Mouse (Mus musculus): ENCODE results near the gene Tecr. TPM values are rescaled to one million over a fixed set of nuclear protein-coding genes. Genes with fewer than 3 reads are reported as not detected.

Gene Tecr
- 913 and 1,191 TPM in 2 replicates for polyA plus RNA-seq (2012; rRNA removed)

DNA sequence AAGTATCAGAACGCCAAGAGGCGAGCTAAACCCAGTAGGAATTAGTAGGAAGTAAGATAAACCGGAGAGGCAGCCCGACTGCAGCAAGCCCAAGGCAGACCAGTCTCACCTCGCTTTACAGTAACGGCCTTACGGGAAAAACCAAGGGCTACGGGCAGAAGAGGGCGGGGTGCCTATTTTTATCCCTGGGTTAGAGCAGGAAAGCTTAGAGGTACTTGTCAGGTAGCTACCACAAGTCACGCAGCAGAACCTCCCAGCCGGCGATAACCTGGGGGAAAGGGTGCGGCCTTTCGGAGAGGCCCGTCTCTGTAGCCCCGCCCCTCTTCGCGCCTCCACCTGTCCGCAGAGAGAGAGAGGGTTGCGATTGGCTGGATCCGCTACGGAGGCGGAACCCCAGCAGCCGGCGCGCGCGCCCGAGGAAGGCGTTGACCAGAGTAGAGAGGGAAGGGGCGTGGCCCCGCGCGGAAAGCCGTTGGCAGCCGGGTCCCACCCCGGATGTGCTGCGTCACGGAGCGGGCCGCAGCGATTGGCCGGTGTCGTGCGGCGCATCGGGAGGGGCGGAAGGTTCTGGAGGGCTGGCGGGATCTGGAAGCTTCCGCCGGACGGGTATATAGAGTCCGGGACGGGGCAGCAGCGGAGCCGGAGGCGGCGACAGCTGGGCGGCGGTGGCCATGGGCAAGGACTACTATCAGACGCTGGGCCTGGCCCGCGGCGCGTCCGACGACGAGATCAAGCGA is at the start of gene Tecr, which contains the start of gene Dnajb1:
Gene Tecr (minus strand): TSS at position 311 of the 737 bp plus-strand sequence.
Gene Dnajb1 (plus strand): TSS at position 533 of the 737 bp plus-strand sequence.
- TF ChIP-seq CTCF (IDR thresholded peaks at IDR 0.05; ENCODE audit: borderline replicate concordance, extremely low read depth, insufficient read depth, insufficient read length) (no peak), POLR2A (IDR thresholded peaks at IDR 0.05; ENCODE audit: borderline replicate concordance, extremely low read depth, insufficient read depth, insufficient read length, poor library complexity, severe bottlenecking) (peak; percentile 93)
- peak; percentile 100 for DNase-seq (ENCODE audit: low read depth)

DNA sequence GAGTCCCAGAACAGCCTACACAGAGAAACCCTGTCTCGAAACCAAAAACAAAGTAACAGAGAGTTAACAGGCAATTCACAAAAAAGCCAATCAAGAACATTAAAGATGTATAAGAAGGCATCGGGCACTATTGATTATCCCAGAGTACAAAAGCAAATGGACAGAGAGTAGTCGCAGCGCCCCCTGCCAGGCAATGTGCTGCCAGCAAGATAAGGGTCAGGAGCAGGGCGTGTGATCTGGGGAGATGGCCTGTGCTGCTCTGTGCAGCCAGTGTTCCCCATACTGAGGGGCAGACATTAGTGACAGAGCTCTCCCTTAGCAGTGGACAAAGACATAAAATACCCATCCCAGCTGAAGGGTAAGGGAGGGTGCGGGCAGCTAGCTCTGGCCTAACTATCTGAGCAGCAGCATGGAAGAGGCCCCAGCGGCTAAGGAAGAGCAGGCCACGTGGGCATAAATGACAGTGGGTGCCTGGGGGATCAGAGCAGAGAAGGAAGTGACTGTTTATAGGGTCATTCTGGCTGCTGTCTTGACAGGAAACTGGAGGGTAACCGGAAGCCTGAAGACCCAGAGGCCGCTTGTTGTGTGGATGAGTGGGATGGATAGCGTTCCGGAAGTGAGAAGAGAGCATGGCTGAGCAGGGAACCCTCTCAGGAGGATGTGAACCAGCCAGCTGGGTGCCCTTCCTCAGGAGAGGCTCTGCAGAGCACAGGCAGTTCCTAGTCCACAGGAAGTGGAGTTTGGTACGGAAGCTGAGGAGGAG is 48.9 kb upstream of the Tecr start:
- no peak for DNase-seq (ENCODE audit: low read depth)

DNA sequence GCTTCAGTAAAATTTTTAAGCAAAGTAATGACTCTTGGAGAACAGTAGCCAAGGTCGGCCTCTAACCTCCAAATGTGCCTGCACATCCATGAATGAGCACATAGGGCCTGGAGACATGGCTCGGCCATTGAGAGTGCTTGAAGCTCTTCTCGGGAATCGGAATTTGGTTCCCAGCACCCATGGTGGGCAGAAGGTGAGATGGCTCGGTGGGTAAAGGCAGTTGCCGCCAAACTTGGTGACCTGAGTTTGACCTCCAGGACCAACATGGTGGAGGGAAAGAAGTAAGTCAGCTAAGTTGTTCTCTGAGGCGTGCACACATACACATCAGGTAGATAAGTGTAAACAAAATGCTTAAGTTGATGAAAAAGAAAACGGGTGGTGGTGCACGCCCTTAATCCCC is 48.3 kb upstream of the Tecr start:
- TF ChIP-seq CTCF (IDR thresholded peaks at IDR 0.05; ENCODE audit: borderline replicate concordance, extremely low read depth, insufficient read depth, insufficient read length) (no peak), POLR2A (IDR thresholded peaks at IDR 0.05; ENCODE audit: borderline replicate concordance, extremely low read depth, insufficient read depth, insufficient read length, poor library complexity, severe bottlenecking) (no peak)
- DNase-seq (ENCODE audit: low read depth) = no peak

More for the DNA sequence above, 48.9 kb upstream of the Tecr start:
- TF ChIP-seq CTCF (IDR thresholded peaks at IDR 0.05; ENCODE audit: borderline replicate concordance, extremely low read depth, insufficient read depth, insufficient read length) = peak; percentile 3; the same call in 1 of the 2 replicates
- TF ChIP-seq POLR2A (IDR thresholded peaks at IDR 0.05; ENCODE audit: borderline replicate concordance, extremely low read depth, insufficient read depth, insufficient read length, poor library complexity, severe bottlenecking) = no peak

DNA sequence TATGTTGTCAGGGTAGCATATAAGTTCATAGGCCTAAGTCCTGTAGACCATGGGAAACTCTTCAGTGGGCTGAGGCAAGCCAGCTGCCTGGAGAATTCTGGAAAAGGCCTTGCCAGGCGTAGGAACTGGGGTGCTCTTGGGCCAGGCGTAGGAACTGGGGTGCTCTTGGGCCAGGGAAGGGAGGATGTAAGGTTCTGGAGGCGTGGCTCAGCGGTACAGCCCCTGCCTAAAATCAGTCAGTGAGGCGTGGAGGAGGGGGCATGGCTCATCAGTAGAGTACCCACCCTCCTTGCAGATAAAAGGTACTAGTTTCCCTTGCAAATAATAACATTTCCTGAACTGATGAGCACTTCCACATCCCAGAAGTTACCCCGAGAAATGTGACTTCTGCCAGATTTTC is 47.0 kb upstream of the Tecr start:
- no peak for DNase-seq (ENCODE audit: low read depth)
- no peak for TF ChIP-seq CTCF (IDR thresholded peaks at IDR 0.05; ENCODE audit: borderline replicate concordance, extremely low read depth, insufficient read depth, insufficient read length)
- TF ChIP-seq POLR2A (IDR thresholded peaks at IDR 0.05; ENCODE audit: borderline replicate concordance, extremely low read depth, insufficient read depth, insufficient read length, poor library complexity, severe bottlenecking) = no peak

DNA sequence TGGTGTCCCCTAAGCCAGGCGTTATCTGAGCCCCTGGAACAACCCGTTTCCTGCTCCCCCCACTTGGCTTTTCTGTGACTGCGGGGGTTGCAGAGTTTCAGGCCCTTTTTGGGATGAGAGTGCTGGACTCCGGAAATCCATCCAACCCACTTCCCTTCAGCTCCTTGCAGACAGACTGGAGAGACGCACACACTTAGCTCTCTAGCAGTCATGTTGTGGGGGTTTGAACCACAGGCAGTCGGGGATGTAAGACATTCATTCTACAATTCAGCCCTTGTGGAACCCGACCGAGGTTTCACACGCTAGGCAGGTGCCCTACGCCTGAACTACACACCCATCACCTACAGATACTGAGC is 45.9 kb upstream of the Tecr start:
- DNase-seq (ENCODE audit: low read depth) = no peak

DNA sequence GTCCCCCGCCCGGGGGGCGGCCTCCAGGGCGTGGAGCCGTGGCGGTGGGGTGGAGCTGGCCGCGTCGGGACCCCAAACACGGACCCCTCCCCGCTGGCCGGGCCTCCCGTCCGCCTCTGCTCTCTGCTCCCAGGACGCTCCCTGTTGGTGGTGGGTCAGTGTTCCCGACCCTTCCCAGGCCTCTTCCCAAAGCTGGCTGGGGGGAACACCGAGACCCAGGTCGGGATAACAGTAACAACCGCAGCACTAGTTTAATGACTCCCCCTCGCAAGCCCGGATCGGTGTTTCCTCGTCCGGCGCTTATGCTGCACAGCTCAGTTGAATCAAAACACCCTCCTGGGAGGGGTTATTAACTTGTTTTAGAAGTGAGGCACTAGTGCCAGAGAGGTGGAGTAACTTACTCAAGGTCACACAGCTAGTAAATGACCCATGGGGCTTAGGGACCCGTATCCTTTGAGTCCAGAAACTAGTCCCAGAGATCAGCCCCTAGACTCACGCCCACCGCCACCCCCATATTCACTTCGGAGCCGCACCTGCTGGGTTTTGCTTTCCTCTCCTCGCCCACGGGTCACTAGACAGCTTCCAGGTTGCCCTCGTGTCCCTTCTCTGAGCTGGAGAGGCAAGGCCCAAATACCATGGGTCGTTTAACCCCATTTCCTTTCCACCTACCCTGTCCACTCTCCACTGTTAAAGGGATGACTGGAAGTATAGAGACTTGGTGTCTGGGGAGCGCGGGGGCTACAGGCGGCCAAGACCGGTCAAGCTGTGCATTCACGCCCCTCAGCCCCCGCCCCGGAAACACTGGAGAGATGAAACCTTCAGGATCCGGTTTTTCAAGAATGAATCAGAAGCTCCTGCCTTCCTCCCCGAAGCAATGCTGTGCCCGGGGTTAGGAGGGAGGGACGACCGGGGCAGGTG is 45.2 kb upstream of the Tecr start:
- TF ChIP-seq CTCF (IDR thresholded peaks at IDR 0.05; ENCODE audit: borderline replicate concordance, extremely low read depth, insufficient read depth, insufficient read length) (no peak), POLR2A (IDR thresholded peaks at IDR 0.05; ENCODE audit: borderline replicate concordance, extremely low read depth, insufficient read depth, insufficient read length, poor library complexity, severe bottlenecking) (no peak)
- DNase-seq (ENCODE audit: low read depth) = no peak

More for the DNA sequence above, 45.9 kb upstream of the Tecr start:
- no peak for TF ChIP-seq POLR2A (IDR thresholded peaks at IDR 0.05; ENCODE audit: borderline replicate concordance, extremely low read depth, insufficient read depth, insufficient read length, poor library complexity, severe bottlenecking)
- TF ChIP-seq CTCF (IDR thresholded peaks at IDR 0.05; ENCODE audit: borderline replicate concordance, extremely low read depth, insufficient read depth, insufficient read length) = no peak

DNA sequence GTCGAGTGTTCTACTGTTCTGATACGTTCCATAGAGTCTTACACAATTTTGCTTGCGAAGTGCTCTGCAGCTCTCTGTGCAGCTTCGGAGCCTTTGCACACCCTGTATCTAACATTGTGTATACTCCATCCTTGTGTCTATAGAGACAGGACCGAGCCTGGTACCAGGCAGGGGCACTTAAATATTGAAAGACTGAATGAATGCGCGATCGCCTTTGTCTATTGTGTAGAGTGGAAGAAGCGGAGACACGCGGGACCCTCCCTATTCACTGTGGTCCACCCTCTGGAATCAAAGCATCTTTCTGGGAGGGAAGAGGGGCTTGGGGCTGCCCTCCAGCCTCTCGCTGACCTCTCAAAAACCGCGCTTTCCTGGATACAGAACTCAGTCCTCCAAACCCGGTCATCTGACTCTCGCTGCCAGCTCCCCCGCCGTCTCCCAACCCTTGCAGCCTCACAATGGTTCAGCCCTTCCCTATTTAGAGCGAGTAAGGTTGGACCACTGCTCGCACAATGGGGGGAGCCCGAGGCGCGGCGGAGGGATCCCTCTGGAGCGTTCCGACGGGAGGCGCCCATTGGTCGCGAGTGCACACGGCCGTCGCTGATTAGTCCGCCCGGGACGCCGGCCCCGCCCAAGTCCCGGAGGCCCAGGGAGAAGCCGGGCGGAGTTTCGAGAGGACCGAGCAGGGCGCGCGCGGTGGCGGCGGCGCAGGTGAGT is 44.4 kb upstream of the Tecr start, which contains the start of gene Gipc1:
Gene Gipc1 (plus strand): TSS at position 648 of the 714 bp plus-strand sequence.
- TF ChIP-seq CTCF (IDR thresholded peaks at IDR 0.05; ENCODE audit: borderline replicate concordance, extremely low read depth, insufficient read depth, insufficient read length) (no peak), POLR2A (IDR thresholded peaks at IDR 0.05; ENCODE audit: borderline replicate concordance, extremely low read depth, insufficient read depth, insufficient read length, poor library complexity, severe bottlenecking) (peak; percentile 90)

DNA sequence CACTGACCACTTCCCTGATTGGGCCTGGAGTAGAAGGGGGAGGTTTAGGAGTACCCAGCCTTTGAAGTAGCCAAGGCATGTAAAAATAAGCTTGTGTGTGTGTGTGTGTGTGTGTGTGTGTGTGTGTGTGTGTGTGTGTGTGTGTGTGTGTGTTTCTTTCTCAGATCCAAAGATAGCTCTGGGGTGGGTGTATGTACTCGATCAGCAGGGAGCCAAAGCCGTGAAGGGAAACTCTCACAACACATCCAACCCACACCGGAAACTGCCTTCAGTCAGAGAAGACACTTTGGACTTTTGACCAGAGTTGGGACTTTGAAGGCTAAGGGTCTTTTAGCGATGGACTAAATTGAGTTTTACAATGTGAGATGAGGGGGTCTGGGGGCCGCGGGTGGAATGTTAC is 41.9 kb upstream of the Tecr start:
- DNase-seq (ENCODE audit: low read depth) = no peak
- TF ChIP-seq CTCF (IDR thresholded peaks at IDR 0.05; ENCODE audit: borderline replicate concordance, extremely low read depth, insufficient read depth, insufficient read length) (no peak), POLR2A (IDR thresholded peaks at IDR 0.05; ENCODE audit: borderline replicate concordance, extremely low read depth, insufficient read depth, insufficient read length, poor library complexity, severe bottlenecking) (no peak)

More for the DNA sequence above, 44.4 kb upstream of the Tecr start, which contains the start of gene Gipc1:
- peak; percentile 100 for DNase-seq (ENCODE audit: low read depth)

DNA sequence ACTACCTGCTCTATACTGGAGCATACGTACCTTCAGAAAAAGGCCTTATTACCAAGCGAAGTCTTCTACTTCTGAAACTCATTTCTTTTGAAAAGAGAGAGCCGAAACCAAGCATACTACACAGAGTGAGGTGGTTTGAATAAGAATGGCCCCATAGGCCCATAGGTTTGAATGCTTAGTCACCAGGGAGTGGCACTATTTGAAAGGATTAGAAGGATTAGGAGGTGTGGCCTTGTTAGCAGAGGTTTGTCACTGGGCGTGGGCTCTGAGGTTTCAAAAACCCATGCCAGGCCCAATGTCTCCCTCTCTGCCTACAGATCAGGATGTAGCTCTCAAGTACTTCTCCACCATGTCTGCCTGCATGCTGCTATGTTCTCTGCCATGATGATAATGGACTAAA is 40.3 kb upstream of the Tecr start:
- no peak for TF ChIP-seq CTCF (IDR thresholded peaks at IDR 0.05; ENCODE audit: borderline replicate concordance, extremely low read depth, insufficient read depth, insufficient read length)
- TF ChIP-seq POLR2A (IDR thresholded peaks at IDR 0.05; ENCODE audit: borderline replicate concordance, extremely low read depth, insufficient read depth, insufficient read length, poor library complexity, severe bottlenecking) = no peak

DNA sequence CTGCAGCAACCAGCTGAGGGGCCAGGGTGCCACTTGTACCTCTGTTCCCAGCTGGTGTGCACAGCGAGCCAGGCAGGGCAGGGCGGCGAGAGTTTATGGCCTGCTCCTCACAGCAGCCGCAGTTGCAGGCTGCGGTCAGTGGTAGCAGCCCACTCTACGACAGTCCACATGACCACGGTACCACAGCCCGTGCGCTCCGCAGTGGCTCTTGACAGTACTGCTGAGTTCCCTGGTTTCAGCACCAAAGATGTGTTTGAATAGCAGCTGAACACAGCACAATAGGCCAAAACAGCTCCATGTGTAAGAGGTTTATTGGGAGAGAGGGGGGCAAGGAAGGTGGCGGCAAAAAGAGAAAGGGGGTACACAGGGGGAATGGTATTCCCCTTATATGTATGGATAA is 39.7 kb upstream of the Tecr start:
- DNase-seq (ENCODE audit: low read depth) = no peak
- TF ChIP-seq CTCF (IDR thresholded peaks at IDR 0.05; ENCODE audit: borderline replicate concordance, extremely low read depth, insufficient read depth, insufficient read length) (no peak), POLR2A (IDR thresholded peaks at IDR 0.05; ENCODE audit: borderline replicate concordance, extremely low read depth, insufficient read depth, insufficient read length, poor library complexity, severe bottlenecking) (no peak)

More for the DNA sequence above, 40.3 kb upstream of the Tecr start:
- no peak for DNase-seq (ENCODE audit: low read depth)

Measured in brain, embryonic 14.5 days (tissue).